Mouse (Mus musculus) G1E (cell line): ENCODE results near the gene Svs6. TPM values are rescaled to one million over a fixed set of nuclear protein-coding genes. Genes with fewer than 3 reads are reported as not detected.

Experiments
- ATAC-seq: 2 replicates; pipeline ENCODE4 v1.8.0; 2016; ENCODE audit warnings: mild to moderate bottlenecking; ENCODE audit not compliant: insufficient number of reproducible peaks, poor library complexity, low FRiP score, severe bottlenecking; ENCODE audit errors: extremely low read depth
- DNase-seq: peaks from one replicate; pipeline ENCODE4 v3.0.0; 2012; ENCODE audit warnings: low spot score
- H3K27me3 ChIP-seq: 2 replicates; pipeline ENCODE4 v1.6.1; 2012; ENCODE audit warnings: mild to moderate bottlenecking, low read length, inconsistent platforms; ENCODE audit not compliant: insufficient read depth
- H3K36me3 ChIP-seq: replicated peaks from 2 replicates; pipeline ENCODE3; 2012; ENCODE audit warnings: mild to moderate bottlenecking, inconsistent platforms
- H3K4me1 ChIP-seq: 2 replicates; pipeline ENCODE4 v1.6.1; 2012; ENCODE audit warnings: low read depth, low read length, inconsistent platforms, mixed read lengths; ENCODE audit not compliant: insufficient read depth
- H3K4me3 ChIP-seq: 2 replicates; pipeline ENCODE4 v1.5.1; 2012; ENCODE audit warnings: low read depth, mild to moderate bottlenecking, inconsistent platforms, low read length, moderate library complexity, mixed read lengths
- H3K9me3 ChIP-seq: replicated peaks from 2 replicates; pipeline ENCODE4 v1.6.1; 2012; ENCODE audit warnings: inconsistent platforms
- CTCF ChIP-seq: IDR thresholded peaks from 2 replicates; pipeline ENCODE4 v1.5.1; 2012; ENCODE audit warnings: low read depth, low read length, inconsistent platforms, mixed read lengths
- GATA1 ChIP-seq: IDR thresholded peaks from 2 replicates; pipeline ENCODE4 v1.6.1; 2012; ENCODE audit warnings: borderline replicate concordance, low read length, inconsistent platforms, mixed read lengths
- GATA2 ChIP-seq: IDR thresholded peaks from 2 replicates; pipeline ENCODE4 v1.6.1; 2012; ENCODE audit warnings: low read depth, low read length, inconsistent platforms, borderline replicate concordance
- POLR2AphosphoS5 ChIP-seq: IDR thresholded peaks from 2 replicates; pipeline ENCODE4 v1.6.1; 2012; ENCODE audit warnings: low read depth, low read length, inconsistent platforms; ENCODE audit not compliant: insufficient replicate concordance
- TAL1 ChIP-seq: conservative IDR thresholded peaks from 2 replicates; pipeline ENCODE4 v1.6.1; 2012; ENCODE audit warnings: low read depth, low read length, inconsistent platforms, mixed read lengths
- polyA plus RNA-seq: library from polyadenylated mRNA; stranded (reverse); fragments of >175 nt; gene quantifications from 2 replicates; pipeline ENCODE4 v1.2.3, GENCODE M21; 2012
- total RNA-seq, 2 experiments: library from RNA; stranded (forward) in 1 of 2; stranded (reverse) in 1 of 2; fragments of 200-1000 nt in 1 of 2; fragments of >200 nt in 1 of 2; fragmentation: Nextera tagmentation in 1 of 2; gene quantifications; 2 replicates each; pipeline ENCODE4 v1.2.3; 2014 to 2017

The Svs6 gene
- total and polyA plus RNA-seq, 3 experiments = not detected

GRCm38 (mm10) chr2:164348980-164349379 is 32.4 kb downstream of the Svs6 start:
- Histone ChIP-seq H3K4me3 (no peak overlapping the region), H3K9me3 (no peaks in the 10 kb centered on the region), H3K27me3 (no peaks in the 10 kb centered on the region), H3K36me3 (no peaks in the 10 kb centered on the region), H3K4me1 (no peaks in the 10 kb centered on the region)
- ATAC-seq (no peak), DNase-seq (peak; percentile 4)
- TF ChIP-seq TAL1 (no peak), GATA2 (no peak), GATA1 (no peak), CTCF (no peak), POLR2AphosphoS5 (no peak)

DNA sequence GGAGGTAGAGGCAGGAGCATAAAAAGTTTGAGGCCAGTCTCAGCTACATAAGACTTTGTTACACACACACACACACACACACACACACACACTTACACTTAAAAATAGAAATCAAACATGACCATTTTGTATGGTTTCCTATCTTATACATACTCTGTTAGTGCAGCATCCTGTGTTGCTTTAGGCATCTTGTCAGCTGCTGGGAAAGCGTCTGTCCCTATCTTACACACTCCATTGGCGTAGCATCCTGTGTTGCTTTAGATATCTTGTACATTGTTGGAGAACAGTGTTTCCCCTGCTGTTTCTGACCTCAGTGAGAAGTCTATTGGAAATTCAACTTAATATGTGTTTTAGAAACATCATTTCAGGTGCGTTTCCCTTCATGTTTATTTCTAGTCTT is 36.1 kb downstream of the Svs6 start:
- H3K27me3 ChIP-seq = no peaks in the 10 kb centered on the region; the same call in 1 of the 2 replicates
- no peak for TF ChIP-seq TAL1
- TF ChIP-seq GATA1 = no peak
- no peak for TF ChIP-seq GATA2
- TF ChIP-seq CTCF = no peak
- TF ChIP-seq POLR2AphosphoS5 = no peak
- ATAC-seq (no peak), DNase-seq (no peak)
- H3K4me3 ChIP-seq = no peak overlapping the region
- H3K36me3 ChIP-seq = no peaks in the 10 kb centered on the region
- no peaks in the 10 kb centered on the region for H3K4me1 ChIP-seq
- H3K9me3 ChIP-seq = no peaks in the 10 kb centered on the region

DNA sequence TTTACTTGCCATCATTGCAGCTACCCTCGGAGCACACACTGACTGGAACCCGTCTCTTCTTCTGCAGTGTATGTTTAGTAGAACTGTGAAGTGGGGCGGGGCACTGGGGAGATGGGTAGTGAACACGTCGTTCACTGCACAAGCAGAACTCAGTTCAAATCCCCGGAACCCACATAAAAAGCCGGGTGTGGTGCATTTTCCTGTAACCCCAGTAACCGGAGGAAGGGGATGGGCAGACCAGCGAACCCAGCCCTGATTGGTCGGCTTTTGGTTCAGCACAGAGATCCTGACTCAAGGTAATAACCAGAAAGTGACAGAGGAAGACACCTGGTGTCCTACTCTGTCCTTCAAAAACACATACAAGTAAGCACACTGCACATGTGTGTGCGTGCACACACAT is 36.8 kb downstream of the Svs6 start:
- Histone ChIP-seq H3K9me3 (no peaks in the 10 kb centered on the region), H3K27me3 (no peaks in the 10 kb centered on the region; the same call in 1 of the 2 replicates), H3K4me3 (no peak overlapping the region), H3K36me3 (no peaks in the 10 kb centered on the region), H3K4me1 (no peaks in the 10 kb centered on the region)
- TF ChIP-seq GATA2 (no peak), TAL1 (no peak), CTCF (no peak), GATA1 (no peak), POLR2AphosphoS5 (no peak)
- DNase-seq (no peak), ATAC-seq (no peak)

GRCm38 (mm10) chr2:164356177-164356967 is 39.8 kb downstream of the Svs6 start:
- ATAC-seq = no peak
- no peaks in the 10 kb centered on the region for H3K4me1 ChIP-seq
- H3K36me3 ChIP-seq = no peaks in the 10 kb centered on the region
- TF ChIP-seq TAL1 (no peak), POLR2AphosphoS5 (no peak), GATA1 (no peak), CTCF (no peak), GATA2 (no peak)
- no peak for DNase-seq
- H3K27me3 ChIP-seq = no peaks in the 10 kb centered on the region; the same call in 1 of the 2 replicates
- no peaks in the 10 kb centered on the region for H3K9me3 ChIP-seq
- H3K4me3 ChIP-seq = no peak overlapping the region

DNA sequence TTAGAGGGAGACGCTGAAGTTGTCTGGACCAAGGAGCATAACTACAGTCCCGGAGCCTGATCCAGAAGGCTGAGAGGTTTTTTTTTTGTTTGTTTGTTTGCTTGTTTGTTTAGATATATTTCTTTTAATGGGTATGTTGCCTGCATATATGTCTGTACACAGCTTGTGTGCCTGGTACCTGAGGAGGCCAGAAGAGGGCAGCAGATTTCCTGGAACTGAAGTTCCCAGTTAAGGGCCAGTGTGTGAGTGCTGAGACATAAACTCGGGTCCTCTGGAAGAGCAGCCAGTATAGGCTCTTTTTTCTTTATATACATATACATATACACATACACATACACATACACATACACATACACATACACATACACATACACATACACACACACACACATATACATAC is 41.8 kb downstream of the Svs6 start:
- no peak for ATAC-seq
- Histone ChIP-seq H3K4me1 (no peaks in the 10 kb centered on the region), H3K9me3 (no peaks in the 10 kb centered on the region), H3K36me3 (no peaks in the 10 kb centered on the region), H3K4me3 (no peak overlapping the region), H3K27me3 (no peaks in the 10 kb centered on the region; the same call in 1 of the 2 replicates)
- no peak for DNase-seq
- TF ChIP-seq POLR2AphosphoS5 (no peak), GATA2 (no peak), TAL1 (no peak), GATA1 (no peak)

DNA sequence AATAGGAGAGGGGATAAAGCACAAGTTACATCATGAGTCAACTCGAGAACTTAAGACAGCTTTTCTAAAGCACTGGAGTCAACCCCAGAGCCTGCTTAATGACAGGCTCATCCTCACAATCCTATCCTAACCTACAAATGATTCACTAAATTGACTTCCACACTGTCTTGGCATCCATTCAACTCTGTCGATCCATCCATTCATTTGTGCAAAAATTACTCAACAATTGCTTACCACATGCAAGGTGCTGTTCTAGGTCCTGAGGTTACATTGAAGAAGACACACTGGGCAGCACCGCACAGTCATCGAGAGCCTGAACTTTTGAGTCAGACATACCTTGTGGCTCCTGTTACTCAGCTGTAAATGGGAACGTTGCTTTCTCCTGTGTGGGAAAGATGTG is 42.5 kb downstream of the Svs6 start:
- TF ChIP-seq POLR2AphosphoS5 (no peak), GATA1 (no peak), GATA2 (no peak), CTCF (no peak), TAL1 (no peak)
- Histone ChIP-seq H3K27me3 (no peaks in the 10 kb centered on the region; the same call in 1 of the 2 replicates), H3K36me3 (no peaks in the 10 kb centered on the region), H3K4me1 (no peaks in the 10 kb centered on the region), H3K4me3 (no peak overlapping the region), H3K9me3 (0 out of 2 replicates have a peak, but pooled peaks cover under 1% of the 10 kb centered on the region)
- DNase-seq = no peak
- ATAC-seq = no peak
